Mouse (Mus musculus): ENCODE measurements at regions not wholly inside any gene's neighbourhood (a gene's known extent, or its start where the extent isn't known, plus 50 kb on each side); places are given as distances from the start of the nearest gene placed in this dataset.

- TF ChIP-seq CTCF (IDR thresholded peaks at IDR 0.05; ENCODE audit: low read depth, low read length), result no peak
- TF ChIP-seq POLR2AphosphoS5 (IDR thresholded peaks at IDR 0.05; ENCODE audit: insufficient replicate concordance, low read depth, low read length), result no peak
Measured at GRCm38 (mm10) chr8:79575175-79575734, 64.2 kb upstream of the Otud4 start.
